Mouse (Mus musculus): ENCODE results near the gene Platr17. TPM values are rescaled to one million over a fixed set of nuclear protein-coding genes. Genes with fewer than 3 reads are reported as not detected.
"Not testable (repeated sequence)": the region's sequence is repeated elsewhere in the genome, so short reads cannot be mapped to it uniquely, and the experiment has no call there.

The Platr17 gene
- polyA plus RNA-seq, 1 experiment from 2014 or later = 1.1 TPM

DNA sequence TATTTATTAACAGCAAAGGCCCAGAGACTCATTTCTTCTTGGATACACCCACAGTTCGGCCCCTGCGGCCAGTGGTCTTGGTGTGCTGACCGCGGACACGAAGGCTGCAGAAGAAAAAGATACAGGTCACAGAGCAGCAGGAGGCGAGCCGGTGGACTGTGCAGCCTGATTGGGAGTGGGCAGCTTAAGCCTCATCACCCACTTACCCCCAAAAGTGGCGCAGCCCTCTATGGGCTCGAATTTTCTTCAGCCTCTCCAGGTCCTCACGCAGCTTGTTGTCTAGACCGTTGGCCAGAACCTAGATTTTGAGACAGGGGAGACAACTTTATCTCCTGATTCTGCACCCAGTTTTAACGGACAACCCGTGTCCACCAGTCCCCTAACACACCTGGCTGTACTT is 47.1 kb downstream of the Platr17 start:
- ATAC-seq (ENCODE audit: insufficient read depth, low FRiP score, low read depth) = not testable (repeated sequence)
- WGBS = 74% methylated on average over 13 of the region's 13 CpGs

DNA sequence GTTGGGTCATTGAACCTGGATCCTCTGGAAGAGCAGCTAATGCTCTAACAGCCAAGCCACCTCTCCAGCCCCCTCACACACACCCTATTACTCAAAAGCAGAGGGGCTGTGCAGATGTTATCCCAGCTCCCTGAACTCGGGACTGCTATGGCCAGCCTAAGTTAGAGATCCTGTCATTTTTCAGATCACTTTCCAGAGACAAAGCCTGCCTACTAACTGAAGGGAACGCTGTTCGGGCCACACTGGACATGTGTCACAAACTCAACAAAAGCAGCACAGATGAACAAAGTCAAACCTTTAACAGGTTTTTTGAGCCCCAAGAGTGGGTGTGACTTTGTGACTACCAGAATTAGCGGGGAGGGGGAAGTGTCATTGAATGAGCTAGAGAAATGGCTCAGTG is 47.9 kb downstream of the Platr17 start:
- peak overlapping the region; percentile 75 for H3K4me2 ChIP-seq

More for the DNA sequence above, 47.1 kb downstream of the Platr17 start:
- Histone ChIP-seq H3K4me1 (peaks cover 48% of the 10 kb centered on the region), H3K36me3 (peaks cover 12% of the 10 kb centered on the region), H3K27ac (peak overlapping the region; percentile 94), H3K4me2 (peak overlapping the region; percentile 88), H3K4me3 (replicated peaks) (peak overlapping the region; percentile 48)
- not testable (repeated sequence) for H3K9me3 ChIP-seq; H3K27me3 ChIP-seq (replicated peaks); H3K9ac ChIP-seq

DNA sequence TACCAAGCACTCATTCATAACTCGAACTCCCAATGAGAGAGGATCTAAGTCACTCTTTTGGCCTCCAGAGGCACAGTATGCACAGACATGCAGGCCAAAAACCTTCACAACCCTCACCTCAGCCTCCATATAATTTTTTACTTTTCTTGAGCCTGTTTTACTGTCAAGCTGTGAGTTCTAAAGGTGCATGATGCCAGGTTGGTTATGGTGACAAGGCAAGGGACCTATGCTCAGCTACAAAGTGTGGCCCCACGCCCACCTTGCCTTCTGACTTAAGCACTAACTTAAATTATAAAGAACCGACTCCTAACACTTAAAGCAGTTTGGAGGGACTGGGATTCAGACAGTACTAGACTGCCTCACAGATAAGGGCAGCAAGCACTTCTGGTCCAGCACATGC is 48.4 kb downstream of the Platr17 start:
- peak overlapping the region; percentile 13; the same call in 1 of the 2 replicates for H3K4me3 ChIP-seq (replicated peaks)
- H3K9me3 ChIP-seq = no peaks in the 10 kb centered on the region
- no peaks in the 10 kb centered on the region for H3K27me3 ChIP-seq (replicated peaks)
- H3K4me1 ChIP-seq = peaks cover 48% of the 10 kb centered on the region
- WGBS = 68% methylated on average over 3 of the region's 3 CpGs
- peaks cover 12% of the 10 kb centered on the region for H3K36me3 ChIP-seq
- no peak for ATAC-seq (ENCODE audit: insufficient read depth, low FRiP score, low read depth)
- H3K27ac ChIP-seq = 0 out of 2 replicates have a peak overlapping the region, but pooled peaks have one; percentile 21
- H3K9ac ChIP-seq = no peak overlapping the region
- peak overlapping the region; percentile 75 for H3K4me2 ChIP-seq

More for the DNA sequence above, 47.9 kb downstream of the Platr17 start:
- peaks cover 48% of the 10 kb centered on the region for H3K4me1 ChIP-seq
- H3K27ac ChIP-seq = 0 out of 2 replicates have a peak overlapping the region, but pooled peaks have one; percentile 21
- H3K36me3 ChIP-seq = peaks cover 12% of the 10 kb centered on the region
- peak overlapping the region; percentile 13; the same call in 1 of the 2 replicates for H3K4me3 ChIP-seq (replicated peaks)
- ATAC-seq (ENCODE audit: insufficient read depth, low FRiP score, low read depth) = no peak
- H3K27me3 ChIP-seq (replicated peaks) = no peaks in the 10 kb centered on the region
- H3K9me3 ChIP-seq = no peaks in the 10 kb centered on the region
- WGBS = 75% methylated on average over 4 of the region's 4 CpGs
- H3K9ac ChIP-seq = no peak overlapping the region

DNA sequence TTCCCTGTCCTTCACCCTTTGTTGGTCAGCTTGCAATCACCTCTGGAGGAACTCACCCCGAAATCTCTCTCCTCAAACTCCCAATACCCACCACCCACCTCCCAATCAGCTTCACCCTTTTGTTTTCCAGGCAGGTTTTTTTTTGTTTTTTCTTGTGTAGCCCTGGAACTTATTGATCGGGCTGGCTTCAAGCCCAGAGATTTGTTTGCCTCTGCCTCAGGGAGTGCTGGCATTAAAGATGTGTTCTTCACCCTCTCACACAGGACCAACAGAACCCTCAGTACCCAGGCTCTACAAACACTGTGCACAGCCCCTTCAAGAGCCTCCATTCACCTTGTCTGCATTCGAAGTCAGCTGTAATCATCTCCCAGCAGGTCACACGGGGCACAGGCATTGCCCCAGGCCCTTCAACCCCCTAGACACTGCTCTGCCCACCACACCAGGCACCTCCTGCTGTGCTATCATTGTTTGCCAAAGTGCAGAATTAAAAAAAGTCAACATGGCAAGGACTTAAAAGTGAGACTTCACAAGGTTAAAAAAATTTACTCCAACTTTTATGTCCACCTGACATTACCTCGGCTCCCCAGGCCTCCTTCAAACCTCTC is 49.1 kb downstream of the Platr17 start:
- peak overlapping the region; percentile 93; the same call in 1 of the 2 replicates for H3K27ac ChIP-seq
- 28% methylated on average over 5 of the region's 5 CpGs for WGBS
- H3K27me3 ChIP-seq (replicated peaks) = no peaks in the 10 kb centered on the region
- H3K9ac ChIP-seq = peak overlapping the region; percentile 100
- H3K4me1 ChIP-seq = peaks cover 48% of the 10 kb centered on the region
- H3K4me3 ChIP-seq (replicated peaks) = peak overlapping the region; percentile 94
- no peak for ATAC-seq (ENCODE audit: insufficient read depth, low FRiP score, low read depth)
- peaks cover 13% of the 10 kb centered on the region for H3K36me3 ChIP-seq
- peak overlapping the region; percentile 75 for H3K4me2 ChIP-seq
- H3K9me3 ChIP-seq = no peaks in the 10 kb centered on the region

DNA sequence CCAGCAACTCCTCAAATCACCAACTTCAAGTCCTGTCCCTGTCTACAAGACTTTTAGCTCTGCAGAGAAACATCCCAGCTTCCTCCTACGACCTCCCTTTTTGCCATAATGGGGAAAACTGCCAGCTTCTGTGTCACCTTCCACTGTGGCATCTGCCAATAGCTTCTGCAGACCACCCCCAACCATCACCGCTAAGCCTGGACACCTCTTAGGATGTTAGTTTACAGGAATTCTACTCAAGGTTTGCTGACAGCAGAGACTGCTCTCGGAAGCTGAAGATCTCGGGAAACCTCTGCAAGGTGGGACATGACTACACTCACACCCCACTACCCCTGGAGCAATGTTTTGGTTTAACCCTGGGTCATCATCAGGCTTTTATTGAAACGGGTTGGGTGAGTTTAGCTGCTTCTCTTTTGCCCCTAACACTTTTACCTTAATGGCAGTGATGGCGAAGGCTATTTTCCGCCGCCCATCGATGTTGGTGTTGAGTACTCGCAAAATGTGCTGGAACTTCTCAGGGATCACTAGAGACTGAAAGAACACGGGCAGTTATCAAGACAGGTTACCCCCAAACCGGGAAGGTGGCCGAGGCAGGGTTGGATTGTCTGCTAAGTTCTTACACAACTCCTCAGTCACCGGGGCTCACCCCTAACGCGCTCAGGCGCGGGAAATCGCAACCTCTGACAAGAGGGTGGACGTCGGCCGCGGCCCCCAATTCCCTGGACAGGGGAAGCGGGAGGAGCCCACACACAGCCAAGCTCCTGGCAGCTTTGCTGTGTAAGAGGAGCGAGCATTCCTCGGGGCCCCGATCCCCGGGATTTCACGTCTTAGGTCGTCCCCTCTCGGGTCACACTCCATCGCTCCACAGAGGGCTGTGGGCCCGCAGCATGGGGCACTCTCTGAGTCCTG is 50.0 kb downstream of the Platr17 start:
- peaks cover 48% of the 10 kb centered on the region for H3K4me1 ChIP-seq
- WGBS = under 1% methylated on average over 33 of the region's 33 CpGs
- H3K36me3 ChIP-seq = peaks cover 19% of the 10 kb centered on the region
- H3K27ac ChIP-seq = peak overlapping the region; percentile 93
- H3K4me3 ChIP-seq (replicated peaks) = peak overlapping the region; percentile 94
- ATAC-seq (ENCODE audit: insufficient read depth, low FRiP score, low read depth) = peak; percentile 3; the same call in 1 of the 2 replicates
- H3K27me3 ChIP-seq (replicated peaks) = no peaks in the 10 kb centered on the region
- H3K4me2 ChIP-seq = peak overlapping the region; percentile 75
- no peaks in the 10 kb centered on the region for H3K9me3 ChIP-seq
- H3K9ac ChIP-seq = peak overlapping the region; percentile 100

DNA sequence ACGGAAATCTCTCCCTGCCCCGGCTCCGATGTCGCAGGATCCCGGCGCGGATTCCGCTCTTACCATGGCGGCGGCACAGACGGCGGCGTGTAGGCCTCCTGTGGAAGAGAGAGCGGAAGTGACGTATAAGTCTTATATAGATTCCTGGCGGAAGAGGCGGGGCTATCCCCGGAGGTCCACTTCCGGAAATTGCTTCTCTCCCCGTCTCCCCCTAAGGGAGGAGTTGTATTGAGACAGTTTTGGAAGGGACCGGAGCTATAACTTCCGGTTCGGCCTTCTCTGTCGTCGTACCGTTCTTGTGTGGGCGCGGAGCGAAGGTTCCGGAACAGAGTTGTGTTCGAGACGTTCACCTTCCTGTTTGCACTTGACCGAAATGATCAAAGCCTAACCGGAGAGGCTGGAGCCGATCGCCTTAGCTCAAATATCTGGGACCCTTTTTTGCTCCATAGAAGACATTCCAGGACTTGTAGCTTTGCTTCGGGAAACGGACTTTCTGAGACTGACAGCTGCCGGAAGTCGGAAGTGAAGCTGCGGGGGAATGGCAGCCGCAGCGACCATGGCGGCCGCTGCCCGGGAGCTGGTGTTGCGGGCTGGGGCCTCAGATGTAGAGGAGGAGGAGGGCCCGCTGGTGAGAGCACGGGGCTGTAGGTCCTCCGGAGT is 50.8 kb downstream of the Platr17 start, which contains the start of the genes Vps52 and Rps18:
Gene Vps52, plus strand, starts transcription at position 258 of the 660 bp plus-strand sequence.
Gene Rps18, minus strand, starts transcription at position 447 of the 660 bp plus-strand sequence.
- H3K27me3 ChIP-seq (replicated peaks) = no peaks in the 10 kb centered on the region
- peaks cover 25% of the 10 kb centered on the region for H3K36me3 ChIP-seq
- ATAC-seq (ENCODE audit: insufficient read depth, low FRiP score, low read depth) = peak; percentile 86
- H3K4me2 ChIP-seq = peak within 1 kb of the TSS; percentile 75
- peaks cover 40% of the 10 kb centered on the region for H3K4me1 ChIP-seq
- H3K9ac ChIP-seq = peak within 1 kb of the TSS; percentile 100
- under 1% methylated on average over 50 of the region's 50 CpGs for WGBS
- H3K27ac ChIP-seq = peak within 1 kb of the TSS; percentile 93
- peak within 1 kb of the TSS; percentile 94 for H3K4me3 ChIP-seq (replicated peaks)
- no peaks in the 10 kb centered on the region for H3K9me3 ChIP-seq

Small RNA genes within 50 kb of the gene (microRNA-seq; reads per million reads assigned to microRNA genes)
- not detected for gene Gm27740

Other genes with a start within 250 kb of the Platr17 start
- gene Hnrnpm, start 218.3 kb upstream of the Platr17 start, polyA plus RNA-seq (2015; fragmentation: Nextera tagmentation; extraction: Ambion mirVana) = 248 and 307 TPM in 2 replicates
- gene March2, start 186.5 kb upstream of the Platr17 start, polyA plus RNA-seq (2015; fragmentation: Nextera tagmentation; extraction: Ambion mirVana) = 59.8 and 70.8 TPM in 2 replicates
- gene Rab11b, start 144.6 kb upstream of the Platr17 start, polyA plus RNA-seq (2015; fragmentation: Nextera tagmentation; extraction: Ambion mirVana) = 249 and 270 TPM in 2 replicates
- 22.6 and 24.7 TPM in 2 replicates for gene Angptl4, start 123.3 kb upstream of the Platr17 start, polyA plus RNA-seq (2015; fragmentation: Nextera tagmentation; extraction: Ambion mirVana)
- 31.4 and 31.5 TPM in 2 replicates for gene Kank3, start 94.6 kb upstream of the Platr17 start, polyA plus RNA-seq (2015; fragmentation: Nextera tagmentation; extraction: Ambion mirVana)
- gene Rps28, start 80.6 kb upstream of the Platr17 start, polyA plus RNA-seq (2015; fragmentation: Nextera tagmentation; extraction: Ambion mirVana) = 888 and 917 TPM in 2 replicates
- gene Ndufa7, start 80.6 kb upstream of the Platr17 start, polyA plus RNA-seq (2015; fragmentation: Nextera tagmentation; extraction: Ambion mirVana) = 459 and 493 TPM in 2 replicates
- gene Cd320, start 62.0 kb upstream of the Platr17 start, polyA plus RNA-seq (2015; fragmentation: Nextera tagmentation; extraction: Ambion mirVana) = 59.1 and 62.6 TPM in 2 replicates
- not detected in 2 replicates for gene Gm7029, start 31.3 kb upstream of the Platr17 start, polyA plus RNA-seq (2015; fragmentation: Nextera tagmentation; extraction: Ambion mirVana)
- gene Kifc1, start 14.5 kb upstream of the Platr17 start, polyA plus RNA-seq (2015; fragmentation: Nextera tagmentation; extraction: Ambion mirVana) = 7.7 and 7.9 TPM in 2 replicates
- gene Daxx, start 4.3 kb downstream of the Platr17 start, polyA plus RNA-seq (2015; fragmentation: Nextera tagmentation; extraction: Ambion mirVana) = 39.1 and 41.5 TPM in 2 replicates
- gene Tapbp, start 10.8 kb downstream of the Platr17 start, polyA plus RNA-seq (2015; fragmentation: Nextera tagmentation; extraction: Ambion mirVana) = 47.3 and 50.1 TPM in 2 replicates
- 15.4 and 16.6 TPM in 2 replicates for gene Zbtb22, start 10.8 kb downstream of the Platr17 start, polyA plus RNA-seq (2015; fragmentation: Nextera tagmentation; extraction: Ambion mirVana)
- 38.5 and 43.6 TPM in 2 replicates for gene Rgl2, start 24.4 kb downstream of the Platr17 start, polyA plus RNA-seq (2015; fragmentation: Nextera tagmentation; extraction: Ambion mirVana)
- gene Pfdn6, start 35.2 kb downstream of the Platr17 start, polyA plus RNA-seq (2015; fragmentation: Nextera tagmentation; extraction: Ambion mirVana) = 155 and 159 TPM in 2 replicates
- gene Wdr46, start 35.5 kb downstream of the Platr17 start, polyA plus RNA-seq (2015; fragmentation: Nextera tagmentation; extraction: Ambion mirVana) = 36.1 and 40.6 TPM in 2 replicates
- 7.5 and 8.2 TPM in 2 replicates for gene B3galt4, start 46.4 kb downstream of the Platr17 start, polyA plus RNA-seq (2015; fragmentation: Nextera tagmentation; extraction: Ambion mirVana)
- 42.4 and 49.2 TPM in 2 replicates for gene Vps52, start 50.7 kb downstream of the Platr17 start, polyA plus RNA-seq (2015; fragmentation: Nextera tagmentation; extraction: Ambion mirVana)
- 1,803 TPM in 2 replicates for gene Rps18, start 50.9 kb downstream of the Platr17 start, polyA plus RNA-seq (2015; fragmentation: Nextera tagmentation; extraction: Ambion mirVana)
- 112 and 124 TPM in 2 replicates for gene H2-K1, start 95.2 kb downstream of the Platr17 start, polyA plus RNA-seq (2015; fragmentation: Nextera tagmentation; extraction: Ambion mirVana)
- 19.3 and 21.0 TPM in 2 replicates for gene Ring1, start 119.5 kb downstream of the Platr17 start, polyA plus RNA-seq (2015; fragmentation: Nextera tagmentation; extraction: Ambion mirVana)
- 50.8 and 58.4 TPM in 2 replicates for gene H2-Ke6, start 122.9 kb downstream of the Platr17 start, polyA plus RNA-seq (2015; fragmentation: Nextera tagmentation; extraction: Ambion mirVana)
- gene Slc39a7, start 126.5 kb downstream of the Platr17 start, polyA plus RNA-seq (2015; fragmentation: Nextera tagmentation; extraction: Ambion mirVana) = 169 and 199 TPM in 2 replicates
- gene Rxrb, start 126.7 kb downstream of the Platr17 start, polyA plus RNA-seq (2015; fragmentation: Nextera tagmentation; extraction: Ambion mirVana) = 43.6 and 45.0 TPM in 2 replicates
- 1.3 and 1.5 TPM in 2 replicates for gene Col11a2, start 134.3 kb downstream of the Platr17 start, polyA plus RNA-seq (2015; fragmentation: Nextera tagmentation; extraction: Ambion mirVana)
- gene H2-Oa, start 187.2 kb downstream of the Platr17 start, polyA plus RNA-seq (2015; fragmentation: Nextera tagmentation; extraction: Ambion mirVana) = 0.79 and 1.2 TPM in 2 replicates
- 10.8 and 12.1 TPM in 2 replicates for gene H2-DMa, start 214.4 kb downstream of the Platr17 start, polyA plus RNA-seq (2015; fragmentation: Nextera tagmentation; extraction: Ambion mirVana)
- 98.3 and 107 TPM in 2 replicates for gene Brd2, start 217.5 kb downstream of the Platr17 start, polyA plus RNA-seq (2015; fragmentation: Nextera tagmentation; extraction: Ambion mirVana)
- 0.58 and 0.87 TPM in 2 replicates for gene H2-DMb2, start 238.2 kb downstream of the Platr17 start, polyA plus RNA-seq (2015; fragmentation: Nextera tagmentation; extraction: Ambion mirVana)
- 2.2 and 2.8 TPM in 2 replicates for gene H2-DMb1, start 247.9 kb downstream of the Platr17 start, polyA plus RNA-seq (2015; fragmentation: Nextera tagmentation; extraction: Ambion mirVana)